Mouse (Mus musculus) neutrophil, adult 59 days (primary cell): ENCODE results near the gene Clcn3. TPM values are rescaled to one million over a fixed set of nuclear protein-coding genes. Genes with fewer than 3 reads are reported as not detected.

Source experiments
- total RNA-seq, 2 experiments: library from RNA; stranded (reverse); gene quantifications; 1 replicate in 1 of 2; 2 replicates in 1 of 2; pipeline ENCODE4 v1.2.4; 2023

Gene Clcn3
- total RNA-seq, result 10 to 100 TPM; 18.5 to 19.1 TPM

DNA sequence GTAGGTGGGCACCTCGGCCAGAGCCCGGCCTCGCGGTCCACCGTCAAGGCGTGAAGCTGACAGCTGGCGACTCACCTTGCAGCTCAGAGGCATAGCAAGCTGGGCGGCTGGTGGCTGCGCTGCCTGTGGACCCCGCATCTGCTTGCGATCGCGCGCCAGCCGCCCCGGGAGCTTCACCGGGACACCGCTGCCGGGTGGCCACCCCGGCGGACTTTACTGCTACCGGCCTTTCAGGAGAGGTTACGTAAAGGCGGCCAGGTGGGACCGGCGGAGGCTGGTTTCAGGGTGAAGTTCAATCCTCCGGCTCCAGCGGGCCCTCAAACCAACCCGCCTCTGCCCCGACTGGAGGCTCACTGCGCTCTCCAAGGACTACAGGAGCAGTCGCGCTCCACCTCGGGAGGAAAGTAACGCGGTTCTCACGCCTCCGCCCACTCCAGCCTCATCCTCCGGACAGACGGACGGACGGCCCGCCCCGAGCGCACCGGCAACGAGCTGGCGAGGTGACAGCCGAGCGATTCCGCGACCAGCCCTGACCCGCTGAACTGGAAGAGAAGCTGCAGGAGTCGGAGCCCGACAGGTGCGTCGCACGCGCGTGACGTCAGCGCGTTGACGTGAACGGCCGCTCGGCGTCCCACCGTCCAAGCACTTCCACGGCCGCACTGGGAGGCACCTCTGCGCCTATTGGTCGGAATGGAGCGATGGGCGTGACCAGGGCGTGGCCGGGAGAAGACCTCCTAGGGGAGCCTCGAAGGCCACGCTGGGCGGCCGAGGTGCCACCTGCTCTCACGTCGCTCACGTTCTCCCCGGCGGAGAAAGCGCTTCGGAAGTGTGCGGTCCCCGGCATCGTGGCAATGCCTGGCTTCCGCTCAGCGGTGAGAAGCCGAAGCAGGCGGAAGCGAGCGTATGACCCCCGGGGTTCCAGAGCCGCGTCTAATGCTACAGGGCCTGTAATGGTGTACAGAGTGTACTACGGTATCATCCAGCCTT, at the start of gene Clcn3:
Gene Clcn3 (minus strand): TSS at position 600 of the 987 bp plus-strand sequence.

DNA sequence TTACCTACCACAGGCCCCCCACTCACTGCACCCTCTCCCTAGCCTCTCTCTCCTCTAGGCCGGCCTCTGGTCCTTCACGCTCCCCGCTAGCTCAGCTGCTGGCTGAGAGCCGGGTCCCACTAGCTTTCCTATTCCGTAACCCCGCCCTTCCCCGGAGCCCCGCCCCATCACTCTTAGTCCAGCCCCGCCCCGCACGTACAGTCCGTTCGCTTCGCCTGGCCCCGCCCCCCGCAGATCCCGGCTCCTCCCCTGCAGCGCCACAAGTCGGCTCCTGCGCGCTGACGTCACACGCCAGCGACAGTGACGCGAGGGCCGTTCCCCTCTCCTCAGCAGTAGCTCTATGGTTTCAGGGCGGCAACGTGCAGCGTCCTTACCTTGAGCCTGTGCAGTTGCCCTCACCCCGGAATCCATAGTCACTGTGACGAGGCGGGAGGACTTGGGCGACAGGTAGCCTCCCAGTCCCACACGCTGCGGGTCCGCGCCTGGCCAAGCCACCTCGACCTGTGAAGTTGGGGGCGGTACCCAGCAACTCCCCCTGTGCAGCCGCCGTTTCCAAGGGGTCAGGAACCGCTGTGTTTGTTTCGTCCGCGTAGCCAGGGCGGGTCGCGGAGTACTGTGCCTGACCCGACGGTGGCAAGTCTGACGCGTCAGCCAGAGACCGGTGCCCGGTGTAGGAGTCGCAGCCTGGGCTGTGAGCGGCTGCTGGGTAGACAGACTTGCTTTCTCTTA, 10.0 kb upstream of the Clcn3 start, which contains the start of gene Nek1:
Gene Nek1 (plus strand): TSS at position 286 of the 729 bp plus-strand sequence.

DNA sequence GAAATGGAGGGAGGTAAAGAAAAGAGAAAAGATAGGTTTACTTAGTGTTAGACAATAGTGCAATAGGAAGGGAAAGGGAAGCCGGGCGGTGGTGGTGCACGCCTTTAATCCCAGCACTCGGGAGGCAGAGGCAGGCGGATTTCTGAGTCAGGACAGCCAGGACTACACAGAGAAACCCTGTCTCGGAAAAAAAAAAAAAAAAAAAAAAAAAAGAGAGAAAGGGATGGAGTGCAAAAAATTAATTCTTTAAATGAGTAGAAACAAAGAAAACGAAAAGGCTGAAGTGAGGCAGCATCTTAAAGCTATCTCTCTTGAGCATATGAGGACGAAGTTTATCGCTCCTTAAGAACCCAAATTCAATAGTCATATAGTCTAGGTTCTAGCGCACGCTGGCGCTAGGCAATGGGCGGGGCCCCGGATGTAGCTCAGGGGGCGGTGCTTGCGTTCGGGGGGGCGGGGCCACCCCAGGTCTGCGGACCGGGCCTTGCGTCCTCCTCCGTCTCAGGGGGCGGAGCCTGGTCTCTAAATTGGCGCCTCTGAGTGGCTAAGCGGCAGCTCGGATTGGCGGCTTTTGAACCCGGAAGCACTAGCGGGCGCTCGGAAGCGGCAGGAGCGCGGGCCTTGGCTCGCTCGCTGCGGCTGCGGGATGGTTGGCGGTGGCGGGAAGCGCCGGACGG, 93.1 kb downstream of the Clcn3 start, which contains the start of gene Hpf1:
Gene Hpf1 (plus strand): TSS at position 576 of the 677 bp plus-strand sequence.

Other genes starting within 250 kb of the Clcn3 start
- gene Hpf1, start 92.9 kb downstream of the Clcn3 start, total RNA-seq, result 10 to 100 TPM; 21.8 to 23.8 TPM
- 1 to 10 TPM; 3.8 TPM for gene Nek1, start 9.9 kb upstream of the Clcn3 start, total RNA-seq
- gene Sh3rf1, start 240.6 kb upstream of the Clcn3 start, total RNA-seq, result 1 to 10 TPM; 3.3 to 5.6 TPM